Mouse (Mus musculus): ENCODE data around the gene Exoc3l4. TPM values are rescaled to one million over a fixed set of nuclear protein-coding genes. Genes with fewer than 3 reads are reported as not detected.

Gene Exoc3l4
- polyA plus RNA-seq, 1 experiment from 2014 or later, result 7.3 TPM

DNA sequence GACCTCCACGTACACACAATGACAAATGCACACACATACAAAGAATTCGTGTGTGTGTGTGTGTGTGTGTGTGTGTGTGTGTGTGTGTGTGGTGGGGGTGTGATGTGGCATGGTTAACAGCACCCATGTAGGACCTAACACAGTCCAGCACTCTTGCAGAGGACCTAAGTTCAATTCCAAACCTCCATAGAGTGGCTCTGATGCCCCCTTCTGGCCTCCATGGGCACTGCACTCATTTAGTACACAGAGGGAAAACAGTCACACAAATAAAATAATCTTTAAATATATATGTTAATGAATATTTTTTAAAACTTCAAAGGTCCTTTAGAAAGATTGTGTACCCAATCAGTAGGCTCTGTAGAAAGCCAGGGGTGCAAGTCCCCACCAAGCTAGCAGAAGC, 63.1 kb downstream of the Exoc3l4 start:
- no peaks in the 10 kb centered on the region for H3K36me3 ChIP-seq (replicated peaks; ENCODE audit: control insufficient read depth, insufficient read depth, low read depth, low read length)
- no peak overlapping the region for H3K4me3 ChIP-seq (ENCODE audit: low read depth, low read length)
- H3K4me2 ChIP-seq (ENCODE audit: low read depth, low read length), result no peak overlapping the region
- no peaks in the 10 kb centered on the region for H3K9me3 ChIP-seq (replicated peaks; ENCODE audit: control insufficient read depth, low read length)
- H3K27ac ChIP-seq (replicated peaks; ENCODE audit: low read depth, low read length), result no peak overlapping the region
- DNase-seq (ENCODE audit: low spot score) (peak; percentile 61), ATAC-seq (replicated peaks; ENCODE audit: insufficient number of reproducible peaks, low FRiP score, low TSS enrichment, low read depth) (no peak)
- H3K9ac ChIP-seq (replicated peaks; ENCODE audit: low read length), result no peak overlapping the region
- H3K4me1 ChIP-seq (ENCODE audit: control insufficient read depth, insufficient read depth, low read length), result no peaks in the 10 kb centered on the region; the same call in 1 of the 2 replicates
- 68% methylated on average over 2 of the region's 2 CpGs for WGBS
- no peaks in the 10 kb centered on the region for H3K27me3 ChIP-seq (ENCODE audit: control insufficient read depth, insufficient read depth, low read length)

Other genes with a start within 250 kb of the Exoc3l4 start
- gene 4930595D18Rik, start 232.5 kb upstream of the Exoc3l4 start, polyA plus RNA-seq (2014; fragmentation: Nextera tagmentation; extraction: Ambion mirVana), result not detected in 2 replicates
- 0.28 TPM in 1 of 2 replicates, not detected in the other for gene Amn, start 145.9 kb upstream of the Exoc3l4 start, polyA plus RNA-seq (2014; fragmentation: Nextera tagmentation; extraction: Ambion mirVana)
- 19.9 and 24.5 TPM in 2 replicates for gene Cdc42bpb, start 39.3 kb upstream of the Exoc3l4 start, polyA plus RNA-seq (2014; fragmentation: Nextera tagmentation; extraction: Ambion mirVana)
- 0.45 TPM in 1 of 2 replicates, not detected in the other for gene Lbhd2, start 10.2 kb upstream of the Exoc3l4 start, polyA plus RNA-seq (2014; fragmentation: Nextera tagmentation; extraction: Ambion mirVana)
- gene Tnfaip2, start 25.5 kb downstream of the Exoc3l4 start, polyA plus RNA-seq (2014; fragmentation: Nextera tagmentation; extraction: Ambion mirVana), result 4.6 and 4.8 TPM in 2 replicates
- gene Gm266, start 68.8 kb downstream of the Exoc3l4 start, polyA plus RNA-seq (2014; fragmentation: Nextera tagmentation; extraction: Ambion mirVana), result 23.9 and 27.9 TPM in 2 replicates
- 690 and 721 TPM in 2 replicates for gene Eif5, start 121.0 kb downstream of the Exoc3l4 start, polyA plus RNA-seq (2014; fragmentation: Nextera tagmentation; extraction: Ambion mirVana)
- 63.4 and 70.5 TPM in 2 replicates for gene Mark3, start 157.5 kb downstream of the Exoc3l4 start, polyA plus RNA-seq (2014; fragmentation: Nextera tagmentation; extraction: Ambion mirVana)